Mouse (Mus musculus) MEL (cell line): ENCODE results near the gene Rras2. TPM values are rescaled to one million over a fixed set of nuclear protein-coding genes. Genes with fewer than 3 reads are reported as not detected.

Experiments
- DNase-seq: peaks from one replicate; pipeline ENCODE4 v3.0.0; 2011; ENCODE audit warnings: low read depth, low spot score
- H3K27ac ChIP-seq: 2 replicates; pipeline ENCODE4 v1.5.1; 2012; ENCODE audit warnings: low read depth, mild to moderate bottlenecking, control low read depth, low read length, moderate library complexity; ENCODE audit not compliant: control insufficient read depth
- H3K27me3 ChIP-seq, 2 experiments: fragments of 150-350 bp in 1 of 2; sonication (generic) in 1 of 2; 2 replicates each; pipeline ENCODE4 v1.6.1; 2012; ENCODE audit warnings: low read length in 2 of 2, mild to moderate bottlenecking in 2 of 2, improper control_type of control experiment in 1 of 2, moderate library complexity in 1 of 2; ENCODE audit not compliant: insufficient read depth in 2 of 2, control insufficient read depth in 1 of 2
- H3K36me3 ChIP-seq, 2 experiments: 2 replicates each; pipeline ENCODE4 v1.6.1; 2012 to 2014; ENCODE audit warnings: low read length in 2 of 2, improper control_type of control experiment in 1 of 2, inconsistent platforms in 1 of 2, mild to moderate bottlenecking in 1 of 2; ENCODE audit not compliant: insufficient read depth in 2 of 2, control insufficient read depth in 1 of 2
- H3K4me1 ChIP-seq, 2 experiments: fragments of 150-350 bp in 1 of 2; sonication (generic) in 1 of 2; 2 replicates each; pipeline ENCODE4 v1.6.1; 2012; ENCODE audit warnings: low read length in 2 of 2, improper control_type of control experiment in 1 of 2, mild to moderate bottlenecking in 1 of 2; ENCODE audit not compliant: insufficient read depth in 2 of 2, control insufficient read depth in 1 of 2
- H3K4me3 ChIP-seq, 2 experiments: fragments of 150-350 bp in 1 of 2; sonication (generic) in 1 of 2; 2 replicates each; pipeline ENCODE4 v1.5.1; 2012; ENCODE audit warnings: low read depth in 2 of 2, low read length in 2 of 2, mild to moderate bottlenecking in 2 of 2, moderate library complexity in 2 of 2, control low read depth in 1 of 2, improper control_type of control experiment in 1 of 2; ENCODE audit not compliant: control insufficient read depth in 1 of 2, insufficient read depth in 1 of 2
- H3K79me2 ChIP-seq: 2 replicates; pipeline ENCODE4 v1.6.1; 2012; ENCODE audit warnings: mild to moderate bottlenecking, low read length, moderate library complexity; ENCODE audit not compliant: control insufficient read depth, poor library complexity, insufficient read depth
- H3K9ac ChIP-seq: 2 replicates; pipeline ENCODE4 v1.6.1; 2012; ENCODE audit warnings: low read depth, mild to moderate bottlenecking, control low read depth, low read length, moderate library complexity; ENCODE audit not compliant: control insufficient read depth, poor library complexity, severe bottlenecking
- H3K9me3 ChIP-seq: fragments of 150-350 bp; sonication (generic); replicated peaks from 2 replicates; pipeline ENCODE4 v1.6.1; 2012; ENCODE audit warnings: mild to moderate bottlenecking, low read length, improper control_type of control experiment, moderate library complexity; ENCODE audit not compliant: insufficient read depth
- BHLHE40 ChIP-seq: IDR thresholded peaks from 2 replicates; pipeline ENCODE4 v1.6.1; 2012; ENCODE audit warnings: low read depth, mild to moderate bottlenecking, inconsistent platforms, low read length, improper control_type of control experiment, borderline replicate concordance
- CHD2 ChIP-seq: IDR thresholded peaks from 2 replicates; pipeline ENCODE4 v1.6.1; 2011; ENCODE audit warnings: low read length, improper control_type of control experiment
- E2F4 ChIP-seq: IDR thresholded peaks from 2 replicates; pipeline ENCODE4 v1.6.1; 2011; ENCODE audit warnings: low read depth, low read length, improper control_type of control experiment, borderline replicate concordance
- EP300 ChIP-seq, 2 experiments: IDR thresholded peaks; 2 replicates each; pipeline ENCODE4 v1.6.1; 2011; ENCODE audit warnings: improper control_type of control experiment in 2 of 2, low read length in 2 of 2, low read depth in 1 of 2, mild to moderate bottlenecking in 1 of 2
- ETS1 ChIP-seq: IDR thresholded peaks from 2 replicates; pipeline ENCODE4 v1.6.1; 2012; ENCODE audit warnings: low read depth, mild to moderate bottlenecking, inconsistent platforms, low read length, improper control_type of control experiment, moderate library complexity
- HCFC1 ChIP-seq: IDR thresholded peaks from 2 replicates; pipeline ENCODE4 v1.6.1; 2012; ENCODE audit warnings: low read depth, mild to moderate bottlenecking, inconsistent platforms, low read length, improper control_type of control experiment, moderate library complexity
- JUND ChIP-seq: IDR thresholded peaks from 2 replicates; pipeline ENCODE4 v1.6.1; 2011; ENCODE audit warnings: low read depth, mild to moderate bottlenecking, improper control_type of control experiment, low read length
- MAFK ChIP-seq: IDR thresholded peaks from 2 replicates; pipeline ENCODE4 v1.6.1; 2011; ENCODE audit warnings: low read depth, mild to moderate bottlenecking, low read length, improper control_type of control experiment, borderline replicate concordance
- MAZ ChIP-seq: IDR thresholded peaks from 2 replicates; pipeline ENCODE4 v1.6.1; 2012; ENCODE audit warnings: low read depth, mild to moderate bottlenecking, inconsistent platforms, low read length, improper control_type of control experiment
- MXI1 ChIP-seq: IDR thresholded peaks from 2 replicates; pipeline ENCODE4 v1.6.1; 2011; ENCODE audit warnings: mild to moderate bottlenecking, low read depth, low read length, improper control_type of control experiment
- MYB ChIP-seq: IDR thresholded peaks from 2 replicates; pipeline ENCODE4 v1.6.1; 2011; ENCODE audit warnings: mild to moderate bottlenecking, low read depth, low read length, improper control_type of control experiment
- NELFE ChIP-seq: IDR thresholded peaks from 2 replicates; pipeline ENCODE4 v1.6.1; 2011; ENCODE audit warnings: low read depth, low read length, improper control_type of control experiment
- NRF1 ChIP-seq: IDR thresholded peaks from 2 replicates; pipeline ENCODE4 v1.6.1; 2014; ENCODE audit warnings: low read depth, mild to moderate bottlenecking, inconsistent platforms, low read length, improper control_type of control experiment, moderate library complexity; ENCODE audit not compliant: poor library complexity, insufficient read depth, severe bottlenecking
- POLR2A ChIP-seq, 2 experiments: IDR thresholded peaks; 2 replicates each; pipeline ENCODE4 v1.6.1; 2011 to 2012; ENCODE audit warnings: low read length in 2 of 2, mild to moderate bottlenecking in 2 of 2, control low read depth in 1 of 2, improper control_type of control experiment in 1 of 2, low read depth in 1 of 2, moderate library complexity in 1 of 2; ENCODE audit not compliant: control insufficient read depth in 1 of 2, insufficient read depth in 1 of 2, poor library complexity in 1 of 2
- POLR2AphosphoS5 ChIP-seq: IDR thresholded peaks from 2 replicates; pipeline ENCODE4 v1.6.1; 2012; ENCODE audit warnings: low read depth, borderline replicate concordance, mild to moderate bottlenecking, inconsistent platforms, low read length, moderate library complexity, mixed read lengths
- RAD21 ChIP-seq: IDR thresholded peaks from 2 replicates; pipeline ENCODE4 v1.6.1; 2011; ENCODE audit warnings: mild to moderate bottlenecking, low read depth, low read length, improper control_type of control experiment
- TAL1 ChIP-seq: IDR thresholded peaks from 2 replicates; pipeline ENCODE4 v1.6.1; 2012; ENCODE audit warnings: mild to moderate bottlenecking, inconsistent platforms, low read length, moderate library complexity, mixed read lengths
- UBTF ChIP-seq: IDR thresholded peaks from 2 replicates; pipeline ENCODE4 v1.6.1; 2012; ENCODE audit warnings: low read depth, mild to moderate bottlenecking, inconsistent platforms, low read length, improper control_type of control experiment, moderate library complexity, borderline replicate concordance; ENCODE audit not compliant: insufficient read depth
- USF2 ChIP-seq, 2 experiments: IDR thresholded peaks; 2 replicates each; pipeline ENCODE4 v1.6.1; 2011 to 2012; ENCODE audit warnings: improper control_type of control experiment in 2 of 2, low read length in 2 of 2, borderline replicate concordance in 1 of 2, inconsistent platforms in 1 of 2, low read depth in 1 of 2, mild to moderate bottlenecking in 1 of 2; ENCODE audit not compliant: insufficient read depth in 1 of 2
- ZC3H11A ChIP-seq: IDR thresholded peaks from 2 replicates; pipeline ENCODE4 v1.6.1; 2012; ENCODE audit warnings: low read depth, mild to moderate bottlenecking, inconsistent platforms, low read length, improper control_type of control experiment
- ZKSCAN1 ChIP-seq: IDR thresholded peaks from 2 replicates; pipeline ENCODE4 v1.6.1; 2012; ENCODE audit warnings: low read depth, mild to moderate bottlenecking, inconsistent platforms, low read length, improper control_type of control experiment, moderate library complexity
- ZMIZ1 ChIP-seq: IDR thresholded peaks from 2 replicates; pipeline ENCODE4 v1.6.1; 2012; ENCODE audit warnings: low read depth, mild to moderate bottlenecking, inconsistent platforms, low read length, improper control_type of control experiment, moderate library complexity
- ZNF384 ChIP-seq: IDR thresholded peaks from 2 replicates; pipeline ENCODE4 v1.6.1; 2012; ENCODE audit warnings: low read depth, mild to moderate bottlenecking, inconsistent platforms, low read length, improper control_type of control experiment
- polyA plus RNA-seq, 2 experiments: library from polyadenylated mRNA; stranded (reverse) in 1 of 2; unstranded in 1 of 2; fragments of >175 nt in 1 of 2; fragments of >200 nt in 1 of 2; gene quantifications; 2 replicates each; pipeline versions ENCODE4 v1.2.1 to v1.2.4; 2012; ENCODE audit warnings: low replicate concordance in 2 of 2, low read depth in 1 of 2; ENCODE audit not compliant: insufficient read length in 2 of 2, insufficient read depth in 1 of 2, missing spikeins in 1 of 2
- total RNA-seq: library from RNA; depleted of rRNA; stranded (reverse); fragments of 300-350 nt; gene quantifications from 2 replicates; pipeline ENCODE4 v1.2.3, GENCODE M21; 2012

Gene Rras2
- total and polyA plus RNA-seq, 3 experiments: not detected

DNA sequence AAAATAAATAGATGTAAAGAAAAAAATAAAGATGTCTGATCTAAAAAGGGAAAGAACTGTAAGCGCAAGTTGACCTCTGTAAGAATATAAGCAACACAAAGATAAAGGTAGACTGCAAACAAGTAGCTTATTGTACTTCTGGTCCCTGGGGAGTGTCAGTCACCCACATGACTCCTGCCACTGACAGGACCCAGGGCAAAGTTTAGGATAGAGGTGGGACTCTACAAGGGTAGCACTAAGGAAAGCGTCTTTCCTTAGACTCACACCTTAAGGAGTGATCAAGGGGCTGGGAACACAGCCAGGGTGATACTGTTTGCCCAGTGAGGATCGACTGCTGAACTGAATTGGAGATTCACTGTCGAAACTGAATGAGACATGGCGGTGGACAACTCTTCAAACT lies 28.7 kb downstream of the Rras2 start:
- peaks cover 0 to 2% of the 10 kb centered on the region in 2 experiments; a peak in 1 of 4 replicates for H3K27me3 ChIP-seq
- H3K36me3 ChIP-seq: no peaks in the 10 kb centered on the region
- no peak overlapping the region for H3K27ac ChIP-seq
- TF ChIP-seq POLR2A (IDR thresholded peaks at IDR 0.05; ENCODE audit: control insufficient read depth in 1 of 2, insufficient read depth in 1 of 2, low read depth in 1 of 2, low read length in 2 of 2, poor library complexity in 1 of 2) (no peak), E2F4 (no peak), ZC3H11A (no peak), ZKSCAN1 (no peak), TAL1 (no peak), EP300 (IDR thresholded peaks at IDR 0.05; ENCODE audit: low read depth in 1 of 2, low read length in 2 of 2) (no peak), UBTF (no peak), BHLHE40 (no peak), ETS1 (no peak), ZMIZ1 (no peak), MAZ (no peak), MAFK (no peak), USF2 (IDR thresholded peaks at IDR 0.05; ENCODE audit: borderline replicate concordance in 1 of 2, insufficient read depth in 1 of 2, low read depth in 1 of 2, low read length in 2 of 2) (no peak), NRF1 (no peak), RAD21 (no peak), NELFE (no peak)
- TF ChIP-seq, all 39 proteins: peak for 0
- Histone ChIP-seq H3K9me3 (no peaks in the 10 kb centered on the region), H3K79me2 (no peaks in the 10 kb centered on the region), H3K9ac (no peak overlapping the region), H3K4me1 (no peaks in the 10 kb centered on the region), H3K4me3 (no peak overlapping the region)
- no peak for DNase-seq

DNA sequence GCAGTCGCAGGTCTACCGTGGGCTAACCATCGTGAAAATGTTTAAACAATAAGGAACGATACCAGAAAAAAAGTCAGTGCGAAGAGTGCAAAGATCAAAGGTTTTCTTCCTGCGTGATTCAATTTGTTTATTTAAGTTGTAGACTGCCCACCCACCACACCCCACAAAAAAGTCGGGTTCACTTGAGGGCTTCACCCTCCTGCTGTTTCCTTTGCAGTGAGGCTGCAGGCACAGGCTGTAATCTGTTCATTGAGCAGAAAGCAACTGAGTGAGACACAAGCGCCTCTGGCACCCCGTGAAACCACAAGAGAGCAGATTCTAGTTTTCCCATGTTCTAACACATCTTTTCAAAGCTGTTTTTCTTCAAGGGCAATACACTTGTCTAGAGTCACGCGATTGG lies 29.6 kb downstream of the Rras2 start:
- no peak for DNase-seq
- no peaks in the 10 kb centered on the region for H3K4me1 ChIP-seq
- TF ChIP-seq MAFK: no peak
- TF ChIP-seq HCFC1: no peak
- TF ChIP-seq MYB: no peak
- no peak for TF ChIP-seq CHD2
- no peak for TF ChIP-seq MXI1
- no peak for TF ChIP-seq UBTF
- TF ChIP-seq ZNF384: no peak
- no peak for TF ChIP-seq JUND
- TF ChIP-seq TAL1: no peak
- TF ChIP-seq BHLHE40: no peak
- no peak for TF ChIP-seq RAD21
- TF ChIP-seq POLR2AphosphoS5: no peak
- TF ChIP-seq EP300 (IDR thresholded peaks at IDR 0.05; ENCODE audit: low read depth in 1 of 2, low read length in 2 of 2): no peak
- H3K4me3 ChIP-seq: no peak overlapping the region
- peaks cover 0 to 2% of the 10 kb centered on the region in 2 experiments; a peak in 1 of 4 replicates for H3K27me3 ChIP-seq
- no peaks in the 10 kb centered on the region for H3K36me3 ChIP-seq
- H3K79me2 ChIP-seq: no peaks in the 10 kb centered on the region
- no peak overlapping the region for H3K9ac ChIP-seq
- no peak overlapping the region for H3K27ac ChIP-seq
- no peaks in the 10 kb centered on the region for H3K9me3 ChIP-seq
